Comparison of ENCODE assay signal across 9 mouse cellular contexts in the genomic region with DNA sequence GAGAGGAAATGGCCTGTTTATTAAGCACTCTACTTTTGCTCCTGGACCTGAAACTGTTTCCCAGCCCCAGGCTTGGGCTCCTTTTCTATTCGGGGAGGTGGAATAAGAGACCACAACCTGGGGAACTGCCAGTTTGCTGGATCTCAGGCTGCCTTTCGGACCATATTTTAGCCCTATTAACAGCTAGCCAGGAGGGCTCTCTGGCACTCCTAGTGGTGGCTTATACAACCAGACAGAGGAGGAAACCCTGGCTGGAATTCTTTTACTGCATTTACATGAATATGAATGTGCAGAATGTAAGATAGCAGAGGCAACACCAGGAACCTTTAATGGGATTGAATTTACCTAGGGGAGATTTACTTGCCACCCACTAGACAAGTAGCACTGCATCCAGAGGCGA.
DNase-seq lines count a peak whose midpoint lies in the region; ATAC-seq and TF ChIP-seq lines count a peak whose summit lies in the region.
"Had no signal": no experiment of that assay in that cellular context is flagged by ENCODE, and none has a peak within 500 bp of the region (broad histone marks: within the 10 kb centered on the region; RNA-seq: fewer than 3 reads in every experiment).

No protein-coding gene starts in this region.

- ATAC-seq in megakaryocyte, adult 5-6 weeks (ENCODE audit: poor library complexity, severe bottlenecking), result peak; percentile 65; the same call in 1 of the 2 replicates

- TF ChIP-seq CTCF in gastrocnemius, adult 2 months (IDR thresholded peaks at IDR 0.05), result peak; percentile 82

- peak; percentile 9 to 20 for DNase-seq in layer of hippocampus, postnatal 10 days (ENCODE audit: low spot score in 2 of 2)
- DNase-seq in layer of hippocampus, adult 9-11 months, result no peak
- peak; percentile 23 for DNase-seq in ES-CJ7 (ENCODE audit: low read depth, low spot score)
- DNase-seq in c-Kit-positive CD71-negative TER-119-negative erythroid progenitor cells, embryonic 14.5 days (ENCODE audit: low read depth), result peak; percentile 26
- peak; percentile 81 for DNase-seq in gastrocnemius, adult 2 months
- DNase-seq in ovary, postnatal 14 days (ENCODE audit: low spot score), result no peak
- no peak for DNase-seq in ovary, adult 18-20 months (ENCODE audit: low spot score)

- intact Hi-C loops in gastrocnemius, adult 2 months (cut with DNase I), result loop anchor here (1.0 to 5.0 kb wide), 2 partner anchors 36 to 83 kb away; partner anchors contain the start of gene Dapk2

- H3K4me3 ChIP-seq in gastrocnemius, adult 2 months, result no peak overlapping the region
- H3K4me3 ChIP-seq: erythroblast, embryonic 14.5 days had no signal

- H3K27ac ChIP-seq in gastrocnemius, adult 2 months, result peak overlapping the region; percentile 85

Comparison
In these comparisons a context has a peak if more than half of its experiments do, and no peak if none do; other contexts are left out.
1. DNase-seq: peak in layer of hippocampus, postnatal 10 days (2 of 2), ES-CJ7 (single experiment), c-Kit-positive CD71-negative TER-119-negative erythroid progenitor cells, embryonic 14.5 days (single experiment) and gastrocnemius, adult 2 months (single experiment); none in layer of hippocampus, adult 9-11 months (single experiment), ovary, postnatal 14 days (single experiment) and ovary, adult 18-20 months (single experiment).